Comparison of ENCODE assay signal across 10 mouse cellular contexts in genomic region chr13:112000696-112001095, GRCm38 (mm10).
DNase-seq lines count a peak whose midpoint lies in the region; ATAC-seq and TF ChIP-seq lines count a peak whose summit lies in the region.
"Had no signal": no experiment of that assay in that cellular context is flagged by ENCODE, and none has a peak within 500 bp of the region (broad histone marks: within the 10 kb centered on the region; RNA-seq: fewer than 3 reads in every experiment).

No protein-coding gene starts in this region.

- no peak for TF ChIP-seq POLR2A in heart, adult 2 months (IDR thresholded peaks at IDR 0.05; ENCODE audit: insufficient read depth, low read depth, low read length)

- no peaks in the 10 kb centered on the region; the same call in 1 of the 2 replicates for H3K36me3 ChIP-seq in heart, adult 2 months (ENCODE audit: control insufficient read depth, insufficient read depth, low read length)
- no peaks in the 10 kb centered on the region for H3K36me3 ChIP-seq in midbrain, embryonic 14.5 days (ENCODE audit: control insufficient read depth, insufficient read depth, low read length)
- H3K36me3 ChIP-seq in midbrain, embryonic 11.5 days (ENCODE audit: control insufficient read depth, insufficient read depth, low read length), result no peaks in the 10 kb centered on the region
- H3K36me3 ChIP-seq in embryonic facial prominence, embryonic 10.5 days (replicated peaks), result no peaks in the 10 kb centered on the region
- H3K36me3 ChIP-seq in neural tube, embryonic 12.5 days, result no peaks in the 10 kb centered on the region
- H3K36me3 ChIP-seq: lung, embryonic 15.5 days had no signal

- ATAC-seq in midbrain, embryonic 14.5 days (ENCODE audit: low FRiP score, low TSS enrichment), result no peak
- no peak for ATAC-seq in midbrain, embryonic 11.5 days (ENCODE audit: low FRiP score)
- peak; percentile 17; the same call in 1 of the 2 replicates for ATAC-seq in neural tube, embryonic 12.5 days (ENCODE audit: low FRiP score, low read depth)

- TF ChIP-seq EP300 in heart, adult 2 months (IDR thresholded peaks at IDR 0.05; ENCODE audit: insufficient read depth, low read depth, low read length), result no peak

- no peaks in the 10 kb centered on the region for H3K9me3 ChIP-seq in midbrain, embryonic 14.5 days (ENCODE audit: control insufficient read depth, low read length)
- H3K9me3 ChIP-seq in midbrain, embryonic 11.5 days (ENCODE audit: control insufficient read depth, low read length), result no peaks in the 10 kb centered on the region
- no peaks in the 10 kb centered on the region for H3K9me3 ChIP-seq in embryonic facial prominence, embryonic 10.5 days
- no peaks in the 10 kb centered on the region for H3K9me3 ChIP-seq in neural tube, embryonic 12.5 days
- H3K9me3 ChIP-seq: lung, embryonic 15.5 days had no signal

- H3K9ac ChIP-seq in heart, adult 2 months (ENCODE audit: low read depth, low read length), result no peak overlapping the region
- H3K9ac ChIP-seq in midbrain, embryonic 14.5 days (replicated peaks; ENCODE audit: low read length), result no peak overlapping the region
- H3K9ac ChIP-seq in midbrain, embryonic 11.5 days (ENCODE audit: low read length), result no peak overlapping the region
- H3K9ac ChIP-seq in neural tube, embryonic 12.5 days, result no peak overlapping the region
- H3K9ac ChIP-seq: lung, embryonic 15.5 days had no signal

- peak overlapping the region; percentile 38; the same call in 1 of the 2 replicates for H3K27ac ChIP-seq in heart, adult 2 months
- H3K27ac ChIP-seq in midbrain, embryonic 14.5 days (replicated peaks; ENCODE audit: low read depth, low read length), result 0 out of 2 replicates have a peak overlapping the region, but pooled peaks have one; percentile 33
- no peak overlapping the region for H3K27ac ChIP-seq in midbrain, embryonic 11.5 days (ENCODE audit: low read depth, low read length)
- H3K27ac ChIP-seq in embryonic facial prominence, embryonic 10.5 days (replicated peaks), result peak overlapping the region; percentile 30; the same call in 1 of the 2 replicates
- no peak overlapping the region for H3K27ac ChIP-seq in neural tube, embryonic 12.5 days

- H3K4me1 ChIP-seq in heart, adult 2 months (ENCODE audit: control insufficient read depth, insufficient read depth, low read length), result peaks cover 22% of the 10 kb centered on the region
- peaks cover 19% of the 10 kb centered on the region for H3K4me1 ChIP-seq in midbrain, embryonic 14.5 days (ENCODE audit: control insufficient read depth, insufficient read depth, low read length)
- H3K4me1 ChIP-seq in midbrain, embryonic 11.5 days (ENCODE audit: control insufficient read depth, insufficient read depth, low read length), result peaks cover 6% of the 10 kb centered on the region
- H3K4me1 ChIP-seq in embryonic facial prominence, embryonic 10.5 days, result peaks cover 42% of the 10 kb centered on the region
- H3K4me1 ChIP-seq in neural tube, embryonic 12.5 days, result peaks cover 25% of the 10 kb centered on the region

- intact Hi-C loops in heart, adult 2 months (cut with DNase I), result loop anchor here (5.0 kb wide), 2 partner anchors 52 to 97 kb away; no protein-coding TSS in a partner anchor
- intact Hi-C loops in heart, postnatal 25 days (cut with DNase I), result loop anchor here (5.0 kb wide), 1 partner anchor 47 kb away; no protein-coding TSS in a partner anchor

- no peak overlapping the region for H3K4me2 ChIP-seq in midbrain, embryonic 14.5 days (ENCODE audit: low read length)
- H3K4me2 ChIP-seq in midbrain, embryonic 11.5 days, result no peak overlapping the region
- 0 out of 2 replicates have a peak overlapping the region, but pooled peaks have one; percentile 6 for H3K4me2 ChIP-seq in neural tube, embryonic 12.5 days (replicated peaks)
- H3K4me2 ChIP-seq: lung, embryonic 15.5 days had no signal

- DNase-seq in heart, adult 2 months, result no peak
- DNase-seq in heart, postnatal 25 days (ENCODE audit: low spot score), result no peak
- DNase-seq in midbrain, embryonic 14.5 days, result no peak
- DNase-seq in midbrain, embryonic 11.5 days (ENCODE audit: low spot score, missing footprints), result no peak
- DNase-seq in embryonic facial prominence, embryonic 10.5 days (ENCODE audit: low spot score), result no peak
- DNase-seq in adrenal gland, postnatal 14 days, result no peak
- DNase-seq in layer of hippocampus, adult 9-11 months, result no peak
- DNase-seq: right cerebral cortex, postnatal 4 days had no signal

- H3K4me3 ChIP-seq in heart, adult 2 months, result no peak overlapping the region
- H3K4me3 ChIP-seq in midbrain, embryonic 14.5 days (replicated peaks; ENCODE audit: low read depth, low read length), result no peak overlapping the region
- H3K4me3 ChIP-seq in midbrain, embryonic 11.5 days (ENCODE audit: low read depth, low read length), result no peak overlapping the region
- no peak overlapping the region for H3K4me3 ChIP-seq in embryonic facial prominence, embryonic 10.5 days
- H3K4me3 ChIP-seq in neural tube, embryonic 12.5 days, result no peak overlapping the region
- H3K4me3 ChIP-seq: lung, embryonic 15.5 days had no signal

- no peak for TF ChIP-seq CTCF in heart, adult 2 months (IDR thresholded peaks at IDR 0.05)

- 52% methylated on average over 5 of the region's 5 CpGs for WGBS in heart, adult 2 months
- 52% methylated on average over 5 of the region's 5 CpGs for WGBS in midbrain, embryonic 14.5 days
- WGBS in midbrain, embryonic 11.5 days, result 79% methylated on average over 5 of the region's 5 CpGs
- 74% methylated on average over 5 of the region's 5 CpGs for WGBS in embryonic facial prominence, embryonic 10.5 days
- WGBS in neural tube, embryonic 12.5 days, result 18% methylated on average over 5 of the region's 5 CpGs

- no peaks in the 10 kb centered on the region for H3K27me3 ChIP-seq in heart, adult 2 months (ENCODE audit: control insufficient read depth, insufficient read depth, low read length)
- H3K27me3 ChIP-seq in midbrain, embryonic 14.5 days (ENCODE audit: control insufficient read depth, insufficient read depth, low read length), result no peaks in the 10 kb centered on the region
- no peaks in the 10 kb centered on the region for H3K27me3 ChIP-seq in midbrain, embryonic 11.5 days (ENCODE audit: control insufficient read depth, insufficient read depth, low read length)
- peaks cover 11% of the 10 kb centered on the region; the same call in 1 of the 2 replicates for H3K27me3 ChIP-seq in embryonic facial prominence, embryonic 10.5 days (replicated peaks; ENCODE audit: low read depth, poor library complexity, severe bottlenecking)
- H3K27me3 ChIP-seq in neural tube, embryonic 12.5 days (replicated peaks), result no peaks in the 10 kb centered on the region
- H3K27me3 ChIP-seq: lung, embryonic 15.5 days had no signal

- no peaks in the 10 kb centered on the region for H3K79me2 ChIP-seq in heart, adult 2 months (replicated peaks; ENCODE audit: control insufficient read depth, insufficient read depth, low read length)

Comparison
In these comparisons a context has a peak if more than half of its experiments do, and no peak if none do; other contexts are left out.
1. H3K27ac ChIP-seq: peak in heart, adult 2 months (single experiment), midbrain, embryonic 14.5 days (single experiment) and embryonic facial prominence, embryonic 10.5 days (single experiment); none in midbrain, embryonic 11.5 days (single experiment) and neural tube, embryonic 12.5 days (single experiment).